Mouse (Mus musculus) lung, postnatal 0 days (tissue): ENCODE measurements at regions not wholly inside any gene's neighbourhood (a gene's known extent, or its start where the extent isn't known, plus 50 kb on each side); places are given as distances from the start of the nearest gene placed in this dataset.

ENCODE experiments used
- CTCF ChIP-seq: IDR thresholded peaks from 2 replicates; pipeline ENCODE4 v1.5.1; 2016; ENCODE audit warnings: antibody characterized with exemption, mild to moderate bottlenecking
- EP300 ChIP-seq: IDR thresholded peaks from 2 replicates; pipeline ENCODE4 v1.6.1; 2016; ENCODE audit warnings: antibody characterized with exemption, mild to moderate bottlenecking, control low read depth

DNA sequence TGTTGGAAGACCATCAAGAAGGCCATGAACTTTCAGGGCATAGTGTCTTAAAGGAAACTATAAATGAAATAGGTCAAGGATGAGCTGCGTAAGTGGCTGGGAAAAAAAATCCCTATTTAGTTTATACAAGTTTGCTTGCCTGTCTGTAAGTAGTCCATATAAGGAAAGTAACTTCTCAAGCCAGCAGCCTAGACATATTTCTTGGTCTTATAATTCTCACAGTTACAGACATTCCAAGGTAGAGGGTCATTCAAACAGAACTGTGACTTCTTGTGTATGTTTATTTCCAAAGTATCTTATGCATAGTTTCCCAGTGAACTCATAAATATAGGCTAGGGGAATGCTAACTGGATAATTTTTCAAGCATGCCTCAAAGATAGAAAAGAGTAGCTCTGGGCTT is 428.3 kb downstream of the Meis1 start:
- TF ChIP-seq EP300: peak; percentile 50
- TF ChIP-seq CTCF: no peak
